Mouse (Mus musculus) hindbrain, postnatal 0 days (tissue): ENCODE measurements around the gene Vps37b. TPM values are rescaled to one million over a fixed set of nuclear protein-coding genes. Genes with fewer than 3 reads are reported as not detected.

Experiments used
- ATAC-seq: fragments of 200-750 bp; cut with Nextera tagmentation; 2 replicates; pipeline ENCODE4 v1.8.0; 2017; ENCODE audit warnings: mild to moderate bottlenecking, moderate TSS enrichment, moderate library complexity
- DNase-seq: peaks from one replicate; pipeline ENCODE4 v3.0.0-alpha.2; 2015; ENCODE audit warnings: low spot score
- H3K27ac ChIP-seq: fragments of 300-500 bp; sonication (generic); 2 replicates; pipeline ENCODE4 v1.5.1; 2014; ENCODE audit warnings: mild to moderate bottlenecking
- H3K27me3 ChIP-seq: fragments of 300-500 bp; sonication (generic); 2 replicates; pipeline ENCODE4 v1.6.1; 2014; ENCODE audit warnings: low read length, mixed read lengths; ENCODE audit not compliant: insufficient read depth
- H3K36me3 ChIP-seq: fragments of 300-500 bp; sonication (generic); 2 replicates; pipeline ENCODE4 v1.6.1; 2014; ENCODE audit warnings: low read length, mixed read lengths; ENCODE audit not compliant: insufficient read depth
- H3K4me1 ChIP-seq: fragments of 300-500 bp; sonication (generic); 2 replicates; pipeline ENCODE4 v1.6.1; 2014; ENCODE audit warnings: antibody characterized with exemption, low read length, mixed read lengths; ENCODE audit not compliant: insufficient read depth
- H3K4me2 ChIP-seq: fragments of 300-500 bp; sonication (generic); 2 replicates; pipeline ENCODE4 v1.6.1; 2014; ENCODE audit warnings: low read depth, mild to moderate bottlenecking, low read length, moderate library complexity, mixed read lengths
- H3K4me3 ChIP-seq: fragments of 300-500 bp; sonication (generic); 2 replicates; pipeline ENCODE4 v1.5.1; 2014; ENCODE audit warnings: low read length
- H3K9ac ChIP-seq: fragments of 300-500 bp; sonication (generic); replicated peaks from 2 replicates; pipeline ENCODE4 v1.6.1; 2014; ENCODE audit warnings: mild to moderate bottlenecking, low read length, moderate library complexity, mixed read lengths
- H3K9me3 ChIP-seq: fragments of 300-500 bp; sonication (generic); 2 replicates; pipeline ENCODE4 v1.6.1; 2016; ENCODE audit warnings: low read length, mixed read lengths
- CTCF ChIP-seq: IDR thresholded peaks from 2 replicates; pipeline ENCODE4 v1.5.1; 2016; ENCODE audit warnings: antibody characterized with exemption, control low read depth, low read depth
- WGBS: fragments of 180-500 bp; shearing (Covaris S2); extraction: QIAGEN DNeasy Blood & Tissue Kit; methylation state at CpG from one replicate; pipeline ENCODE4 v1.1.7; 2014; 5-methylcytosine and 5-hydroxymethylcytosine counted together
- polyA plus RNA-seq: library from polyadenylated mRNA; unstranded; fragments of >200 nt; fragmentation: Nextera tagmentation; extraction: Ambion mirVana; gene quantifications from 2 replicates; pipeline ENCODE4 v1.2.1, GENCODE M21; 2015
- total RNA-seq: library from RNA; depleted of rRNA; stranded (reverse); fragments of >200 nt; gene quantifications from 2 replicates; pipeline ENCODE4 v1.2.3, GENCODE M21; 2014

The Vps37b gene
- total and polyA plus RNA-seq, 2 experiments from 2014 or later: 94.0 to 104 TPM

GRCm38 (mm10) chr5:124006891-124007491 lies 25.1 kb downstream of the Vps37b start:
- H3K9ac ChIP-seq: no peak overlapping the region
- TF ChIP-seq CTCF: no peak
- 63% methylated on average over 17 of the region's 17 CpGs for WGBS

GRCm38 (mm10) chr5:124006082-124006873 lies 25.8 kb downstream of the Vps37b start:
- Histone ChIP-seq H3K4me1 (peaks cover 17% of the 10 kb centered on the region; the same call in 1 of the 2 replicates), H3K36me3 (peaks cover 59% of the 10 kb centered on the region)
- WGBS: 66% methylated on average over 26 of the region's 26 CpGs

More at GRCm38 (mm10) chr5:124006891-124007491, 25.1 kb downstream of the Vps37b start:
- H3K36me3 ChIP-seq: peaks cover 52% of the 10 kb centered on the region
- peak overlapping the region; percentile 54; the same call in 1 of the 2 replicates for H3K27ac ChIP-seq
- no peak overlapping the region for H3K4me3 ChIP-seq
- H3K27me3 ChIP-seq: no peaks in the 10 kb centered on the region
- H3K4me1 ChIP-seq: peaks cover 21% of the 10 kb centered on the region
- H3K4me2 ChIP-seq: no peak overlapping the region
- no peaks in the 10 kb centered on the region for H3K9me3 ChIP-seq
- peak; percentile 11; the same call in 1 of the 2 replicates for ATAC-seq
- peak; percentile 62 for DNase-seq

GRCm38 (mm10) chr5:124005591-124005990 lies 26.5 kb downstream of the Vps37b start:
- ATAC-seq: no peak
- peaks cover 59% of the 10 kb centered on the region for H3K36me3 ChIP-seq

More at GRCm38 (mm10) chr5:124006082-124006873, 25.8 kb downstream of the Vps37b start:
- no peaks in the 10 kb centered on the region for H3K27me3 ChIP-seq
- H3K9me3 ChIP-seq: no peaks in the 10 kb centered on the region
- H3K4me3 ChIP-seq: no peak overlapping the region
- no peak for TF ChIP-seq CTCF
- DNase-seq (no peak), ATAC-seq (no peak)
- no peak overlapping the region for H3K9ac ChIP-seq
- H3K27ac ChIP-seq: peak overlapping the region; percentile 54
- no peak overlapping the region for H3K4me2 ChIP-seq

GRCm38 (mm10) chr5:124005151-124005500 lies 26.9 kb downstream of the Vps37b start:
- 54% methylated on average over 15 of the region's 15 CpGs for WGBS
- peak; percentile 49 for DNase-seq
- peaks cover 56% of the 10 kb centered on the region for H3K36me3 ChIP-seq
- no peaks in the 10 kb centered on the region for H3K9me3 ChIP-seq
- peaks cover 10% of the 10 kb centered on the region; the same call in 1 of the 2 replicates for H3K4me1 ChIP-seq
- ATAC-seq: no peak
- peak overlapping the region; percentile 58; the same call in 1 of the 2 replicates for H3K27ac ChIP-seq
- no peaks in the 10 kb centered on the region for H3K27me3 ChIP-seq
- no peak overlapping the region for H3K4me3 ChIP-seq
- H3K9ac ChIP-seq: no peak overlapping the region
- no peak overlapping the region for H3K4me2 ChIP-seq
- TF ChIP-seq CTCF: no peak

More at GRCm38 (mm10) chr5:124005591-124005990, 26.5 kb downstream of the Vps37b start:
- peaks cover 13% of the 10 kb centered on the region; the same call in 1 of the 2 replicates for H3K4me1 ChIP-seq
- H3K4me3 ChIP-seq: no peak overlapping the region
- H3K9ac ChIP-seq: no peak overlapping the region
- no peak overlapping the region for H3K4me2 ChIP-seq
- H3K27me3 ChIP-seq: no peaks in the 10 kb centered on the region
- H3K9me3 ChIP-seq: no peaks in the 10 kb centered on the region
- WGBS: 40% methylated on average over 11 of the region's 11 CpGs
- peak overlapping the region; percentile 54 for H3K27ac ChIP-seq
- DNase-seq: peak; percentile 45
- no peak for TF ChIP-seq CTCF

- Histone ChIP-seq H3K9me3 (no peaks in the 10 kb centered on the region), H3K9ac (no peak overlapping the region), H3K4me3 (no peak overlapping the region), H3K27me3 (no peaks in the 10 kb centered on the region), H3K4me1 (peaks cover 10% of the 10 kb centered on the region; the same call in 1 of the 2 replicates), H3K36me3 (peaks cover 61% of the 10 kb centered on the region), H3K4me2 (no peak overlapping the region), H3K27ac (peak overlapping the region; percentile 58)
- TF ChIP-seq CTCF: peak; percentile 11; the same call in 1 of the 2 replicates
- ATAC-seq (0 out of 2 replicates have a peak, but pooled peaks have one; percentile 5), DNase-seq (peak; percentile 62)
- WGBS: 61% methylated on average over 17 of the region's 17 CpGs
These were observed 27.5 kb downstream of the Vps37b start for GRCm38 (mm10) chr5:124004356-124005150.

GRCm38 (mm10) chr5:124003375-124003774 lies 28.7 kb downstream of the Vps37b start:
- Histone ChIP-seq H3K27me3 (no peaks in the 10 kb centered on the region), H3K27ac (peak overlapping the region; percentile 22; the same call in 1 of the 2 replicates), H3K36me3 (peaks cover 62% of the 10 kb centered on the region), H3K4me2 (no peak overlapping the region), H3K4me1 (peaks cover 10% of the 10 kb centered on the region; the same call in 1 of the 2 replicates), H3K9me3 (no peaks in the 10 kb centered on the region), H3K9ac (no peak overlapping the region), H3K4me3 (no peak overlapping the region)
- 34% methylated on average over 4 of the region's 4 CpGs for WGBS
- no peak for TF ChIP-seq CTCF
- ATAC-seq (no peak), DNase-seq (no peak)
